Mouse (Mus musculus): ENCODE data around the gene Elane.

Gene Elane

DNA sequence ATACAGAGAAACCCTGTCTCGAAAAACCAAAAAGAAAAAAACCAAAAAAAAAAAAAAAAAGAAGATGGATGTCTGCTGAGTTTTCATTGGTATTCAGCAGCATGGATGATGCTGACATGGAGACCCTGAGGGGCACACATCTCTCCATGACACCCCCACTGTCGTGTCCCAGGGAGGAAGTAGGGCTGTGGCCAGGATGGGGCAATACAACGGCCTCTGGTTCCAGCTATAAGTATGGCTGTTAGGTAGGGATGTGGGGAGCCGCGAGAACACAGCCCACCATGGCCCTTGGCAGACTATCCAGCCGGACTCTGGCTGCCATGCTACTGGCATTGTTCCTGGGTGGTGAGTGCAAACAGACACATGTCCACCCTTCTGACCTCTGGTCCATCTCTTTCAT, at the start of gene Elane:
Gene Elane, plus strand, starts transcription at position 194 of the 400 bp plus-strand sequence.
- DNase-seq: no peak

DNA sequence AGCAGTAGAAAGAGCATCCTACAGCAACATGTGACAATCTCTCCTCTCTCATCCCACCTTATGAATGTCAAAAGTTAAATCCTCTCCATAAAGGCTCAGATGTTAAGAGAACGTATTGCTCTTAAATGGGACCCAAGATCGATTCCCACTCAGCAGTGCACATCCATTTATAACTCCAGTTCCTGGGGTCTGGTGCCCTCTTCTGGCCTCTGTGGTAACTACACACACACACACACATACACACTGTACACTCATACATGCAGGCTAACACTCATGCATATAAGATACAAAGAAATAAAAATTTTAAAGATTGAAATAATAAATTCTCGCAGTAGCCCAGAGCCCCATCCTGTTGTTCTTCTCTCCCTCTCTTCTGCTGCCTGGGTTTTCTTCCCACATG, 49.1 kb upstream of the Elane start:
- DNase-seq: no peak

DNA sequence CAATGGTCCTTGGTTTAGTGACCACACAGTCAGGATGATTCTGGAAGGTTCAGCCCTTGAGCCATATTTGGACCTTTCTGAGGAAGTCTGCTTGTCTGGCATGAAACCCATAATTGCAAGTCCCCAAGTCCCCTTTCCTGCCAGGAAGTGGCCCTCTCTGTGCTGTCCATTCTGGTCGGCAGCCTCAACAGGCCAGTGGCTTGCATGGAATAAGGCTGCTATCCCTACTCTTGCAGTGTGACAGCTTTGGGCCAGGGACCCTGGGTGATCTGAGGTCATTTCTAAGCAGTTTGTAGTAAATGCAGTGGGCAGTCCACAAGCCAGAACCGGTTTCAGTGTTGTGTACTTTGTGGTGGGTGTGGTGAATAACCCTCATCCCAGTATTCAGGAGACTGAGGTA, 47.9 kb upstream of the Elane start:
- peak in 1 of 2 experiments; percentile 32 for DNase-seq

DNA sequence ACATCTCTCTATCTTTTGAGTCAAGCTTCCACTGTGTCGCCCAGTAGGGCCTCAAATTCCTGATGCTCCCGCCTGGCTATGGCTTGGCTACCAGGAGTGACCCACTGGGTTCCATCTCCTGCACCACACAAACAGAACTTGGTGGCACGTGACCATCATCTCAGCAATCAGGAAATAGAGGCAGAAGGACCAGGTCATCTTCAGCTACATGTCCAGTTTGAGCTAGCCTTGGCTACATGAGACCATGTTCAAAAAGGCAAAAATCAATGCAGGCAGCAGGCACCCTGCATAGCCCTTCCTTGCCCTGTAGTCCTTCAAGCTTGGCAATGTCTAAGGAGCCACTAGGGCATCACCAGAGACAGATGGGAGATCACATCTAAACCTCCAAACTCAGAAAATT, 46.0 kb upstream of the Elane start:
- no peak for DNase-seq

DNA sequence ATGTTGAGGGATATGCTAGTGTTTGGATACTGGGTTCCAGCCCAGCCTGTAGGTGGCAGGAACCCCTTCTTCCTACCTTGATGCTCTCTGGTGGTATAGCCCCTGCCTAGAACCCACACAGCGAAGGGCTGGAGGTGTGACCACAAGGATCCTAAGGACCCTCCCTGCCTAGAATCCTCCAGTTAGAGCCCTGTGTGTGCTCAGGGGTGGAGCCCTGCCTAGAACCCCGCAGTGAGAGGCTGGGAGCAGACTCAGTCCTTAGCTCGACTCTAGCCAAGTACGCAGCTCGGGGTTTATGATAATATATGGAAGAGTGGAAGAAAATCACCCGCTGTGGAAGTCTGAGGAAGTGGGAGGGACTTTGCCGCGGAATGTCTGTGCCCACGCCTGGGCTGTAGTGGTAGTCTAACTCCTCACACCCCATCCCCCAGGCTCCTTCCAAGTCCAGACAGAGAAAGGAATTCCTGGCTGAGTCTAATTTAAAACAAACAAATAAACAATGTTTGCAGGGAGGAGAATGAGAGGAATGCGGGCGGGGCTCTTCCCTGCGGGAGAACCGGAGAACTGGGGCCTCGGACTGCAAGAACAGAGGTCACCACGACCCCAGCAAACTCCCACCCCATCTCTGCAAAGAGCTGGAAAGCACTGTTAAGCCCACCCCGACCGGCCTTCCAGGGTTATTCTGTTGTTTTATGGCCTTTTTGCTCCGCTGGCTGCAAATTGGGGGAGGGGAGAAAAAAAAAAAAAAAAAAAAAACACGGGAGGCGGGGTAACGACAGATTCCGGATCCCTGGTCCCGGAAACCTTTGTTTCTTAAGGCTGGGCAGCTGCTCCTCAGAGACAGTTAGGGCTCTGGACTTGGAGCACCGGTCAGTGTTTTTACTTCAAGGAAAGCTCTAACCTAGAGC, 45.1 kb upstream of the Elane start:
- DNase-seq: peak; percentile 82 to 91

DNA sequence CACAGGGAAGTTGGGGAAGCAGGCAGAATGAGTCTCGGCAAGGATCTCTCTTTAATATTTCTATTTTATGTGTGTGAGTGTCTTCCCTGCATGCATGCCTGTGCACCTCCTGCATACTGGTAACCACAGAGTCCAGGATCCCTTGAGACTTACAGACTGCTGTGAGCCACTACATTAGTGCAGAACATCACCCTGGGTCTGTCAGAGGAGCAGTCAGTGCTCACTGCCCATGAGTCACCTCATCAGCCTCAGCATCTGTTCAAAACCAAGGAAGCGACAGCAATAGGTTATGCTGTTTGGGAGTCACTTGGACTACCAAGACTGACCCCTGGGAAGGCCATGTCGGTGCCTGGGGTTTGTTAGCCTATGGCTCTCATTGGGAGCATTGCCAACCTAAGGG, 43.7 kb upstream of the Elane start:
- DNase-seq: no peak

DNA sequence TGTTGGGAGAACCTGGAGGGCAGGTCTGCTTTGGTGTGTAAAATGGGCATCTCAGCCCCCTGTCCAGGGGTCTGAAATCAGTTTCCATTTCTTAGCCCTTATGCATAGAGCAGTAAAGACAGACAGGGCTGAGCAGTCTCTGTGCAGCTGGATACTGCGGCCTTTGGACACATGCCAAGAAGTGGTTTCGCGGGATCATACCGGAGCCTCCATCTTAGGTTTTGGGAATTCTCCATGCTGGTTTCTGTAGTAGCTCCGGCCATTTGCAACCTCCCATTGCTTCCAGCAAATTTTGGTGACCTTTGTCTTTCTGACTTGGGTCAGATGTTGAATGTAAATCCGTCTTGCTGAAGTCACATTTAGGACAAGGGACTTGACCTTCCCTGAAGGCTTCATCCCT, 42.6 kb upstream of the Elane start:
- DNase-seq: peak; percentile 71 to 78

DNA sequence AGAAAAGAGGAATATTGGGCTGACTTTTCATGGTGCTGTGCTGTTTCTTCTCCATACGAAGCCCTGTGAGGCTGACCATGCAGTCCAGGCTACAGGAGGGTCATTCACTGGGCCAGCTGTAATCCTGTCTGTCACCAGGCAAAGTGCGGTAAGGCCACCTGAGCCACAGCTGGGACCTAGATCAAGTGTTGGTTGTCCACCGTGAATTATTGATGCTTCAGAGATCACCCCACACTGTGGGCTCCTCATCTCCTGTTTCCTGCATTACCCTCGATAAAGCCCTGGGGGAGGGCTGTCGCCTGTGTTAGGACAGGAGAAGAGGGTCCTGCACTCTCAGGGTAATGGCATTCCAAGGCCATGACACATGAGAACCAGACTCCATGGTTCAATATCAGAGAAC, 39.5 kb upstream of the Elane start:
- peak in 1 of 2 experiments; percentile 1 for DNase-seq

DNA sequence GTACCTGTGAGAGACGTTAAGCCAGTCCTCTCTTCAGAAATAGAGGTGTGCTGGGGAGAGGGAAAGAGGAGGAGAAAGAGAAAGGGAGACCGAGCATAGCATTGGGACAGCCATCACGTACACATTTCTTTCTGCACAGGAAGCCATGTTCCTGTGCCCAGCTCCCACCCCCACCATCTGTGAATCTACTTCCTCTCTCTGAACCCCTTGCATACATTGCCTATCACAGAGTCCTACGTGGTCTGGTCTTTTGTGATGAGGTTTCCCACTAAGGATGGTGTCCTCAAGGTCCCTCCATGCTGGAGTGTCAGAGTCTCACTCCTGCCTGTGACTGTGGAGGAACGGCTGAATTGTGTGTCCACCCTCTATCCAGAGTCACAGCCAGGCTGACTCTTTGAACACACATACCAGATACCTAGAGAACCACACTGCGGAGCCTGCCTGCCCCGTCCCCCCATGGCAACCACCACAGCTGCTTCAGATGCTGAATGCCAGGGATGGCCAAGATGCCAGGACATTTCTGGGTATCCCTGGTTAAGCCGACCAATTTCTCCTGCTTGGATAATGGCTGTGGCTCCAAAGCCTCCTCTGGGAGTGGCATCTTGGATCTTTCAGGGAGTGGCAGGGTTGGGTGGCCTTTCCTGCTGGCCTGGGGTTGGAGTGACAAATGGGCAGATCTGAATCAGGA, 36.0 kb upstream of the Elane start:
- peak in 1 of 2 experiments; percentile 4 for DNase-seq

DNA sequence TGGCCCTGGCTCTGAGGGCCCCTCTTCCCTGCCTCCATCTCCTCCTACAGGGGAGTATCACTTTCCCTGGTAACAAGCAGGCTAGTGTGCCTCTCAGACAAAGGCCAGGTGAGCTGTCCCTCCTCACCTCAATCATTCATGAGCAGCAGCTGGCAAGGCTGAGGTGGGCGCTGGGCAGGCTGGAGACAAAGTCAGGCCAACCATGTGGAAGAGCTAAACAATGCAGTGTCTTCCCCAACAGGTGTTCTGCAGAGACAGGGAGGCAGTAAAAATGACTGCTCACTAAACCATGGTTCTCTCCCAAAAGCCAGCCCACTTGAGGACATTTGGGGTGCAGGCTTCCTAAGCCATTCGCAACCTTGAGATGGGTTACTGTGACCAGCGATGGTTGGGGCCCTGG, 34.4 kb upstream of the Elane start:
- DNase-seq: no peak

DNA sequence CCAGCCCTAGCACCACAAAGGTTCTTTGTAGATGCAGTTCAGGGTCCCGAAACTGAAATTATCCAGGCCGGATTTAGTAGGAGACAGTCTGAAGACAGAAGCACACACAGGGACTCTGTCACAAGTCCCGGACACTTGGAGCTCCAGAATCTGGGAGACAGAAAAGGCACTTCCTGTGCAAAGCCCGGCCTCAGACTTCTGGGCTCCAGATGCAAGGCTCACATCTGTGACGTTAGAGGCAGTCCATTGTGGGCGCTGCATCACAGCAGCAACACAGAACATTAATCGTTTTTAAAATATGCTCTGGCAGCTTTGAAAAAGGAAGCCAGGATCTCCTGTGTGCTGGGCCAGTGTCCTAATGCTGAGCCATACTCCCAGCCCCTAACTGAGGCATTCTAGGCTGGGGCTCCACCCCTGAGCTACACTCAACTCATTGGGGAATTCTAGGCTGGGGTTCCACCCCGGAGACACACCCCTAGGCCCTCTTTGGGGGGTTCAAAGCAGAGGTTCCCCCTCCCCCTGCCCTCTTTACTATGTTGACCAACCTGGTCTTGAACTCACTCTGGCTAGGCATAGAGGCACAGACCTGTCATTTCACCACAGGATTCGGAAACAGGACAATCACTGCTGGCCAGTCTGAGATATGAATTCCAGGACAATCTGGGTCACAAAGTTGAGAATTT, 33.8 kb upstream of the Elane start:
- peak; percentile 69 to 78 for DNase-seq

DNA sequence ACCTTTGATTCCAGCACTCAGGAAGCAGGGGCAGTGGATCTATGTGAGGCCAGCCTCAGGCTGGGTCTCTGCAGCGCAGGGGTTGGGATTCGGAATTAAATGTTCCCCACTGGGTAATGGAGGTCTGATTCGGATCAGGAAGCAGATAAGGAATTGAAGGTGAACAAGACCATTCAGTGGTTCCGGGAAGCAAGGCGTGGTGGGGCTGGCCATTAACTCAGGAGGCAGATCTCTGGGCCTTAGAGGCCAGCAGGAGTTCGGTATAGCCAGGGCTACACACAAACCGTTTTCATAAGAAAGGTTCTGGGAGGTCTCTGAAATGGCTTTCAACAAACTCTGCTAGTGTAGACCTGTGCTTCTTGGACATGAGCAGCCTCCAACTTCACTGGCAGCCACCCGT, 33.2 kb upstream of the Elane start:
- DNase-seq: peak in 1 of 2 experiments; percentile 62

DNA sequence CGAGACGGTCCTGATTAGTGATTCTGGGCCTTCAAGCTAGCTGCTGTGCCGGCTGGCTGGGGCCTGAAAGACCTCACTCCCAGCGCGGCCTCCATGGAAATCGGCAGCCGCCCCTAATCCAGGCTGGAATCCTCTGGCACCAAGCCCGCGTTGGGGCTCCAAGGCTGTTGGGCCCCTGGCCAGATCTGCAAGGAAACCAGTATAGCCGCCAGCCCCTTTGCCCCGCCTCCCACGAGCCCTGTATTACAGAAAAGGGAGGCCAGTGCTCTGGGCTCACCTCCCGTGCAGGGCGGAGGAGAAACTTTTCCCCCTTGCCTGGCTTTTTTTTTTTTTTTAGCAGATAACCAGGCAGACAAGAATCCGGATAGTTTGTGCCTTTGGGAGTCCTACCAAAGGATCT, 32.7 kb upstream of the Elane start:
- peak; percentile 99 for DNase-seq

DNA sequence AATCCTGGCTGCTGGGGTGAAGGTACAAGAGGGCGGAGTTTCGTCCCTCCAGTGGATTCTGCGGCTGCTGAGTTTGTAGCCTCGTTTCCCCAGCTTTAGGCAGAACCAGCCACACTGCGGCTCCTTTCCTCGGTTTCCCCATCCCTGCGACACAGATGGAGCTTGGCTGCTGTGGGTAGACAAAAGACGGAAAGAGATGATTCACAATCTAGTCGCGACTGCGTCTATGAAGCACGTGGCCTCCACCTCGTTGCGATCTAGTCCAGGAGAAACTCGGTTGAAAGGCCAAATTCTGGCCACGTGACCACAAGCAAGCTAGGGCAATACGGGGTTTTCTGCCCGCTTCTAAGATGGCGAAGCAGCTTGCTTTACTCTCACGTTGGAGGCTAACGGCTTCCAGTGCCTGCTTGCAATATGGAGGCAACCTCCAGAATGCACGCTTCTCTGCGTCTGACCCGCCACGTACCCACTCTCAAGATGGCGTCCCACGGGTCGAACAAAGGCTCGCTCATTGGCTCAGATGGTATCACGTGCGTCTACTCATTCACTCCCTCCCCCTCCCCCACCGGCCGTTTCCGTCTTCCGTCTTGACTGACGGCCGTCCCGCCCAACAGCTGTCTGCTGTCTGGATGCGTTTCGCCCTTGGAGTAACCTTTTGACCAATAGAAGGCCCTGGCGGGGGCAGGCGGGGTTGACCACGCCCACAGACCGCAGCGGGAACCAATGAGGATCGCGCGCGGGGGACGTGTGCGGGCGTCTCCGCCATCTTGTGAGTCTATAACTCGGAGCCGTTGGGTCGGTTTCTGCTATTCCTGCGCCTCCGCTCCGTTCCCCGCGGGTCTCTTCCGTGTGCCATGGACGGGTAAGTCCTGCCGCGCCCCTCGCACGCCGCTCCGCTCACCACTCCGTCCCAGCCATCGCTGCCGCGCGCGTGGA, 31.9 kb upstream of the Elane start, which contains the start of gene Ptbp1:
Gene Ptbp1, plus strand, starts transcription at position 568 of the 936 bp plus-strand sequence.
- DNase-seq: peak; percentile 100

DNA sequence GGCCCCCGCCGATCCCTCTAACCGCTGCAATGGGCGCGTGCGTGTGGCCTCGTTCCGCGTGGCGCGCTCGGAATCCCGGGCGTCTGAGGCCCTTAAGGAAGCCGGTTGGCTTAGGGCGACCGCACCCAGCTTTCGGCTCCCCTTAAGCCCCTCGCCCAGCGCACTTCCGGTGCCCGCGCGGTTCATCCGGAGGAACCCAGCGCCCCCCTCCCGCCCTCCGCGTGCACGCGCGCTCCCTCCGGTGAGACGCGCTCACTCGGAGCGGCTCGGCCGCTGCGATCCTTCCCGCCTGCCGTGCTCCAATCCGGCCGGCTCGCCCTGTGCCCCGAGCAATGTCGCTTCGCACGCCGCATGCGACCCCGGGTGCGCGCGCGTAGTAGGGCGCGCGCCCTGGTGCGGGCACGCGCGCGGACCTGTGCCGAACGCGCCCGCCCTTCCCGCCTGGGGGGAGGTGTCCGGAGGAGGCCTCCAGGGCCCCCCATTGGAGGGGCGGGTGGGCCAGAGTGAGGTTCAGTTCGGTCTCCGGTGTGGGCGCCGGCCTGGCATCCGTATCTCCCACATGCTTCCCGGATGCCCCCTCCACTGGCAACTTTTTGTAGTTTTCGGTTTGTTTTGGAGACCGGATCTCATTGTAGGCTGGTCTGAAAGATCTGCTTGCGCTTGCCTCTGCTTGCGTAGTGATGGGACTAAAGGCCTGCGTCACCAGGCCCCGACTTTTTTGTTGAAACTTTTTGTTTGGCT, 31.1 kb upstream of the Elane start:
- peak; percentile 80 to 89 for DNase-seq

DNA sequence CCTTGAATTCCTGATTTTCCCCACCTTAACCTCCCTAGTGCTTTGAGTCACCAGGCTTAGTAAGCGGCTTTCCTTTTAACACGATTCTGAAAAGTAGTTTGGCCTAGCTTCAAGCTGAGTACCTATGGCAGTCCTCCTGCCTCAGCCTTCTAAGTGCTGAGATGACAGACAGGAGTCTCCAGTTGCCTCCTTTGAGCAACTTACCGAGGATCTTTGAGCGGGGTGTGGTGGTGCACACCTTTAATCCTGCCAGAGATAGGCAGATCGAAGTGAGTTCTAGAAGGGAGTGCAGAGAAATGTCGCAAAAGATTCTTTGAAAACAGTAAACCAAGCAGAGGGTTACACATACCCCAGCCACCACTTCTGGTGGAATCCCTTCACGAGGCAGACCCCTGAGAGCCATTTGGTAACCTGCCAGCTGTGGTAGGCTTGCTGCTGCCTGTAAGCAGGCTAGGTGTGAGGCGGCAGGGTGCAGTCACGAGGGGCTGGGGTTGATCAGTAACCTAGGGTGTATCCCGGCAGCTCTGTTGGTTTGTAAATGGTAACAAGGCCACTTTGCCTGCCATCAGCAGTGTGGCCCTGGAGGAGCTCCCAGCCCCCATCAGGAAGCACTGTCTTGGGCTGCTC, 30.4 kb upstream of the Elane start:
- DNase-seq: peak; percentile 80 to 89

DNA sequence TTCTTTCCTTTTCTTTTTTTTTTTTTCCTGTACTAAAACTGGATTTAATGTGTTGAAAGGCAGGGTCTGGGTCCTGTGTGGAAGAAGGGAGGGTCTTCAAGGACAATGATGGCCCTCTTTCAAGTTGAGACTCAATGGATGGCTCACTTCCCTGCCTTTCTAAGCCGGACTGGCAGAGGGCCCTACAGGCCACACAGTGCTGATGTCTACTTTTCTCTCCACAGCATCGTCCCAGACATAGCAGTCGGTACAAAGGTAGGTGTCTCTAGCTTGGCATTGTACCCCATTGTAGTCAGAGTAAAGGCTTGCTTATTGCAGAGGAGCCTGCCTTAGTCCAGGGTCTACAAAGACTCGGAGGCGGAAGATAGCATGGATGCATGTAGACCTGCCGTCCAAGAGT, 29.8 kb upstream of the Elane start:
- DNase-seq: no peak

DNA sequence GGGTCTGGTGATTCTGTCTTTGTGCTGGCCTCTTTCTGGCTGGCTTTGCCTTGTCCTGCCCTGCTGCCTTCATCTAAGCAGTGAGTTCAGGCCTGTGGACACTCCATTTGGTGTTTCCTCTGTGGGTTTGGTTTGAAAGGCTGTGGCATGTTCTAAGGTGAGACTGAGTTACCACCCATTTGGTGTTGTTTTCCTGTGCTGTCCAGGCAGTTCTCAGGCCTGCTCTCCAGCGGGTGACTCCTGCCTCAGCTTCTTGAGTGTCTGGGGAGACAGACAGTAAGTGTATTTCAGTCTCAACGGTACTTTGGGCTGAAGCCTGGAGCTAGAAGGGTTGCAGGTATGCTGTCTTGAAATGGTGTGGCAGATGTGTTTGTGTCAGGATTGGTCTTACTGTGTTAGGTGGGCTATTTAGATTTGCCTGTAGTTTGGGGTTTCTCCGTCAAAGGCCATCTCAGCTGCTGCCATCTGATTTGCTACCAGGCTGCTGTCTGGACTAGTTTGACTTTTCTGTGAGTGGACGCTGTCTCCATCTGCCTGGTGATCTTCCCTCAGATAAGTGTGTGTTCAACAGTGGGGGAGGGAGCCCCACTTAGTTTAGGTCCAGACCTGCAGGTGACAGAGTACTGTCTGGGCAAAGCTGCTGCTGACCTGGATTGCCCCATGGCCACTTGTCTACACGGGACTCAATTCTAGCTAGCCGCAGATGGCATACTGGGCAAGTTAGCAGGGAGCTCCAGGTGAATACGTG, 29.2 kb upstream of the Elane start:
- DNase-seq: no peak

DNA sequence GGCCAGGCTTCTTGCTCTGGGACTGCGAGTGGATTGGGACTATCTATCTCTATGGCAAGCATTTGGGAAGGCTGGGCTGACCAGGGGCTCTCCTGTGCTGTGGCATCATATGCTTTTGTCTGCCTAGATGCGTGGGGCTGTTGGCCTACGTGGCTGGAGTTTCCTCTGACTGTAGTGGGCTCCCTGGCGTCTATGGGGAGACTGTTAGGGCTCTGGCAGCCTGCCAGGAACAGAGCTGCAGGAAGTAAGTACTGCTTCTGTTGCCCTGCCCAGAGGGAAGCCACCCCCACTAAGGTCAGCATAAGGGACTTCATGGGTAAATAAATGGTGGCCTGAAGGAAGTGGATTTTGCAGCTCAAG, 28.6 kb upstream of the Elane start:
- peak; percentile 83 to 90 for DNase-seq

DNA sequence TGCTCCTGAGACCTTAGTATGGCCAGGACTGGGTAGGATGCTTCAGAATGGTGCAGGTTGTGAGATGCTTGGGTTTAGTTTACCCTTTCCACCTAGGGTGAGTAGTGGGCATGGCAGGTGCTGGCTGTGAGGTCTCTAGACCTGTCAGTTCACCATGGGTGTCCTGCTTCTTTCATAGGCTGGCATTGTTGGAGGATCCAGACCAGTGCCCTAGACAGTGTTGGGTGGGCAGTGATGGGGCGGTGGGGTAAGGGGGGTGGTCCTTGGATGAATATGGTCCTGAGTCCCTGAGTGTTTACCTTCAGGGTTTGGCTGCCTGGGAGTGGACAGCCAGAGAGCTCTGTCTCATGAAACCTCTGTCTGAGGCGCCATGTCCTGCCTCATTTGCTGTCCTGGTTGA, 28.2 kb upstream of the Elane start:
- DNase-seq: no peak
